Mouse (Mus musculus) thymus, adult 2 months (tissue): Measurements from ENCODE around the gene Nek11.

Source experiments
- CTCF ChIP-seq: fragments of 200-500 bp; IDR thresholded peaks from 2 replicates; pipeline ENCODE4 v1.5.1; 2012; ENCODE audit warnings: mild to moderate bottlenecking, control low read depth, low read length, moderate library complexity, borderline replicate concordance; ENCODE audit not compliant: control insufficient read depth, poor library complexity, insufficient read depth; ENCODE audit errors: extremely low read depth
- POLR2A ChIP-seq: fragments of 200-500 bp; IDR thresholded peaks from 2 replicates; pipeline ENCODE4 v1.6.1; 2012; ENCODE audit warnings: mild to moderate bottlenecking, low read length, control low read depth, moderate library complexity; ENCODE audit not compliant: control insufficient read depth, poor library complexity, insufficient read depth; ENCODE audit errors: extremely low read depth

DNA sequence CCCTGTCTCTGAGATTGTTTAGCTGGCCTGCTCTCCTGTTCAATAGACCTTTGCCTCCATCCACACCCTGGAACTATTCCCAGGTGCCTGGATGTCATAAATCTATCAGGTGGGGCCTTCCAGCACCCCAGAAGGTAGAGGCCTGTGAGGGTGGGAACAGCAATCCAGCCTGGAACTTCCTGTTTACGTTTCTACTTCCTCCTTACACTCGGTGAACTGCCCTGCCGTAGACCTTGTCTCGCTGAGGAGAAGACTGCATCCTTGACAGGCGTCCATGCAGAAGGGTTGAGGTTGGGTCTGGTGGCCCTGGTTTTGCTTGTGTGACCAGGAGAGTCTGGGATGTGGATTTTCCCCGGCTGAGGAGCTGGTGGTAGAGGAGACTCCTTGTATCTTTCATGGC is 256.1 kb downstream of the Nek11 start:
- TF ChIP-seq CTCF (no peak), POLR2A (no peak)
